Mouse (Mus musculus): ENCODE measurements around the gene Spty2d1.

- no peak for TF ChIP-seq CTCF (IDR thresholded peaks at IDR 0.05; ENCODE audit: borderline replicate concordance, insufficient read depth, low read length)
- TF ChIP-seq POLR2A (IDR thresholded peaks at IDR 0.05; ENCODE audit: low read depth, low read length) = no peak
These were observed 33.9 kb upstream of the Spty2d1 start for GRCm38 (mm10) chr7:47042121-47042520.
